Mouse (Mus musculus) left cerebral cortex, postnatal 25 days (tissue): Measurements from ENCODE around the gene Otulin. TPM values are rescaled to one million over a fixed set of nuclear protein-coding genes. Genes with fewer than 3 reads are reported as not detected.

ENCODE experiments used
- DNase-seq, 2 experiments: peaks; one replicate each; pipeline ENCODE4 v3.0.0; 2022; ENCODE audit warnings: low spot score in 2 of 2, mixed read lengths in 1 of 2
- intact Hi-C: fragments of 180-260 bp; cut with DNase I; formaldehyde crosslinking; loops from one replicate; pipeline ENCODE4 v1.15.1; 2025
- total RNA-seq, 2 experiments: library from RNA; stranded (reverse); gene quantifications; 2 replicates each; pipeline ENCODE4 v1.2.3; 2021

The Otulin gene
- total RNA-seq, 2 experiments from 2014 or later = 21.2 to 23.3 TPM

- DNase-seq = no peak
- intact Hi-C loops = no loop called here
Observed at GRCm38 (mm10) chr15:27623286-27623685, 7.2 kb downstream of the Otulin start.

GRCm38 (mm10) chr15:27620475-27621185 is 9.9 kb downstream of the Otulin start:
- intact Hi-C loops = no loop called here
- DNase-seq = no peak

GRCm38 (mm10) chr15:27619683-27620082 is 10.8 kb downstream of the Otulin start:
- no peak for DNase-seq
- intact Hi-C loops = no loop called here

- intact Hi-C loops = no loop called here
- no peak for DNase-seq
Observed at GRCm38 (mm10) chr15:27618778-27619533, 11.5 kb downstream of the Otulin start.

DNA sequence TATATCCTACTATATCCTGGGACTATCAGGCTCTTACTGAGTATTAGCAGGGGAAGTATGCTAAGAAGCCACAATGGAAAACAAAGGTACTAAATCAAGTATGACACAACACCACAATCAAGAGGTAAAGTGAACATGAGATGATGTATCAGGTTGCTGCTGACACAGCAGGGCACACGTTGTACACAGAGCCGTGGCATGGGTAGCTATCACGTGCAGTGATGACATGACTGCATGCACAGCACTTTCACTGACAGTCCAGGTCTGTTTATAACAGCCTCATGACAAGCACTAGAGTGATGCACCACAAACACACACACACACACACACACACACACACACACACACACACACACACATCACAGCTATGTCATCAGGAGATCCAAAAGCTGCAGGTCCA is 13.3 kb downstream of the Otulin start:
- intact Hi-C loops = no loop called here
- no peak for DNase-seq

DNA sequence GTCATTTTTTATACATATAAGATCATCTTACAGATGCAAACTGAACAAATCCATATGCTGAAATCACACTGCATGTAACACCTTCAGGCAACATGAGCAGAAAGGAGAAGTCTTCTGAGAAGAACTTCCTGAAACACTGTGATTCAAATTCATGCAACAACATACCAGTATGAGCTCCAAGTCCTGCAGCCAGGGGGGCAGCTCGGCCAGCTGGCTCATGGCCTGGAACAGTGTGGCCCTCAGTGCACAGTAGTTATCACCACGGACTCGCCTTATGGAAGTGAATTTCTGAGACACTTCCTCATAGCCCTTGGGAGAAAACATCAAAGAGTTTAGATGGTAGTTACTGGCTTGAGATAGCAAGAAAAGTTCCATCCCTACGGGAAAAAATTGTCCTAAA is 14.3 kb downstream of the Otulin start:
- no peak for DNase-seq
- intact Hi-C loops = no loop called here

GRCm38 (mm10) chr15:27613255-27613654 is 17.2 kb downstream of the Otulin start:
- DNase-seq = no peak
- intact Hi-C loops = loop anchor here (2.0 kb wide), 2 partner anchors 288 to 296 kb away; no protein-coding TSS in a partner anchor

DNA sequence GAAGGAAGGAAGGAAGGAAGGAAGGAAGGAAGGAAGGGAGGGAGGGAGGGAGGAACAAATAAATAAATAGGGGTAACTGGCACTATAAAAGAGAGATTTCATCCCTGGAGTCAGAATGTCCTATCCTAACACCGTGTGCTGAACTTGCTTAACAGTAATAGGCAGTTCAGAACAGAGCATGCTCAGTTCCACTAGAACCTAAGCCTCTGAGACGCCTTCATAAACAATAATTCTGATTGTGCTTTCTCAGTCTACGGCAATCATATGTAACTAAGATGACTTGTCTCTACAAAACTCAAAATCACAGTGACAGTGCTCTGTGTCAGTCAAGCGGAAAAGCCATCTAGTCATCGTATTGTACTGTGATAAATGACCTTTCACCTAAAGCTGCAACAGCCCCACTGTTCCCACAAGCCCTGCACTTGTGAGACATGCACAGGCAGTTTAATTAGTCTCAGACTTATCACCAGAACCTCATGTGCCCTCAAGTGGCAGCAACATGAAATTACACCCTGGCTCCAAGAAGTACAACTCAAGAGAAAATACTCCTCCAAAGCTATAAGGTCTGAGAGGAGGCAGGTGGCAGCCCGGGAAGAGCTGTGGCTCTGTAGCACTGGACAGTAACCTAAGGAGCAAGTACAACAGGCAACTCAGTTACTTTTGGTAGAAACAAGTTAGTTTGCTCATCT is 17.8 kb downstream of the Otulin start:
- DNase-seq = peak; percentile 71 to 82
- intact Hi-C loops = loop anchor here (2.0 kb wide), 2 partner anchors 288 to 296 kb away; no protein-coding TSS in a partner anchor

DNA sequence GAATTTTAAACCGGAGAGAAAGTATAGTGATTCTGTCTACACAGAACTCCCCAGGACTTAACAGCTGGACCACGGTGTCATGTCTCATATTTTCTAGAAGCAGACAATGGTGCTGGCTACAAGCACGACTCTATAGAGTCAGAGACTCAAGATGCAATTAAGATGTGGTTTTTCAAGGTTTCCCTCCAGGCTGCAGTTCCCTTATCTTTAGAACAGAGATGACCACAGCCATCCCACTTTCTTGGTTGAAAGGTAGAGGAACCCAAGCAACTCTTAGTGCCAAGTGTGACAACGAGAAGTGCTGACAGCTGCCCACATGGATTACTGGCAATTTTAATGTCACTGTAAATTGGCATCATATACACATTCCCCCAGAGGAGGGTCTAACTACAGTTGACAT is 20.9 kb downstream of the Otulin start:
- no peak for DNase-seq
- intact Hi-C loops = no loop called here

GRCm38 (mm10) chr15:27605252-27605651 is 25.2 kb downstream of the Otulin start:
- no peak for DNase-seq
- intact Hi-C loops = no loop called here

GRCm38 (mm10) chr15:27604558-27604957 is 25.9 kb downstream of the Otulin start:
- intact Hi-C loops = no loop called here
- DNase-seq = no peak

GRCm38 (mm10) chr15:27600524-27600923 is 30.0 kb downstream of the Otulin start:
- intact Hi-C loops = no loop called here
- no peak for DNase-seq

DNA sequence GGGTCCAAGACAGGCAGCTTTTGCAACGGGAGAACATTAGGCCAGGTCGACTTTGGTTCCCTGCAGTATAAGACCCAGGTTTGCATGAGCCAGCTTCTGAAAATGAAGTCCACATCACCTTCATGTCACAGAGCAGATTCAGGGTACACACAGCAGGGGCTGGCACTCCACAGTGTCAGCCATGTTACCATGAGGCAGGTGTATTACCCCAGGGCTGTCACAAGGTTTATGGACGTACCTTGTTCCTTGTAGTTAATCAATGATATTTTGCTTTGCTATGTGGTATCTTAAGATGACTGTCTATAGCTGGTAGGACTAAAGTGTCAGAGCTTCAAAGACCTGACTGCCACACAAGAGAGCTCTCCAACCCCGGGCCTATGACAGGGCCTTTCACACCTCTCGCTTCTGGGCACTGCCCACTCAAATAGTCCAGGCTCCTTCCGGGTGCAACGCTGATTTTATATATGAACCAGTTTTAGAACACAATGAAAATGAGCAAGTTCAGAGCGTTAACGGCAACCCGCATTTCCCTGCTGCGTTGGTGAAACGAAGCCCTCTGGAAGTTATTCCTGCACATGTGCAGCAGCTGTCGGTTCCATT is 31.6 kb downstream of the Otulin start:
- intact Hi-C loops = no loop called here

DNA sequence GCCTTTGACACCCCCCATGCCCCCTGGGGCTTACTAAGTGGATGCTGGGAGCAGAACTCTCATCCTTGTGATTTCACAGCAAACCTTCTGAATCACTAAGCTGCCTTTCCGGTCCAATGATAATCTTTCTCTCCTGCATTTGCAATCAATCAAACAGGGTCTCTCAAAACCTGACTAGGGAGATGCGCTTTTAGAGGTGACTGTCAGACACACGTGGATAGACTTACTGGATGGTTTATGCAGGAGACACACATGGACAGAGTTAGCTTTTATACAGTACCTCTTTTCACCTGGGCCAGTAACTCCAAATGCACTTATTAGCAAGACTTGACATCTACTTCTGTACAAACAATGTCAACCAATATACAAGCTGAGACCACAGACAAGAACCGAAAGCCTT is 33.0 kb downstream of the Otulin start:
- no peak for DNase-seq
- intact Hi-C loops = no loop called here

More for the DNA sequence above, 31.6 kb downstream of the Otulin start:
- no peak for DNase-seq

GRCm38 (mm10) chr15:27596463-27597140 is 33.9 kb downstream of the Otulin start:
- intact Hi-C loops = no loop called here
- DNase-seq = peak; percentile 67 to 92

DNA sequence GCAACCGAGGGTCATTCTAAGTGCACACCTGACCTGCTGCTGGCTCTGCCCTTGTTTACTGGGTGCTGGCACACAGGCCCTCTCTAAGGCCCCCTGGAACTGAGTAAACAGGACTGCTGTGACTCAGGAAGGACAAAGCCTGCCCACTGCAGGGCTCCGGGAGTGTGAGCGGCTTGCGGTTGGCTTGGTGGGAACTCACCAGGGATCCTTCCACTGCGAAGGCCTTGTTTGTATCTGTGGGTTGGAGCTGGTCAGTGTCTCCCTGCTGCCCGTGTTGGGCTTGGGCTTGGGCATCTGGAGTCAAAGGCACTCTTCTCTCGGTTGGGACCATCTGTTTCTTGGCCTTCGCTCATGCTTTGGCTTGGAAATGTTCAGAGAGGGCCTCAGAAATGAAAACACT is 34.9 kb downstream of the Otulin start:
- no peak for DNase-seq
- intact Hi-C loops = no loop called here

- intact Hi-C loops = no loop called here
- DNase-seq = no peak
Observed at GRCm38 (mm10) chr15:27594973-27595372, 35.5 kb downstream of the Otulin start.

- intact Hi-C loops = no loop called here
- DNase-seq = peak; percentile 58 to 72
Observed at GRCm38 (mm10) chr15:27593717-27594116, 36.8 kb downstream of the Otulin start.

DNA sequence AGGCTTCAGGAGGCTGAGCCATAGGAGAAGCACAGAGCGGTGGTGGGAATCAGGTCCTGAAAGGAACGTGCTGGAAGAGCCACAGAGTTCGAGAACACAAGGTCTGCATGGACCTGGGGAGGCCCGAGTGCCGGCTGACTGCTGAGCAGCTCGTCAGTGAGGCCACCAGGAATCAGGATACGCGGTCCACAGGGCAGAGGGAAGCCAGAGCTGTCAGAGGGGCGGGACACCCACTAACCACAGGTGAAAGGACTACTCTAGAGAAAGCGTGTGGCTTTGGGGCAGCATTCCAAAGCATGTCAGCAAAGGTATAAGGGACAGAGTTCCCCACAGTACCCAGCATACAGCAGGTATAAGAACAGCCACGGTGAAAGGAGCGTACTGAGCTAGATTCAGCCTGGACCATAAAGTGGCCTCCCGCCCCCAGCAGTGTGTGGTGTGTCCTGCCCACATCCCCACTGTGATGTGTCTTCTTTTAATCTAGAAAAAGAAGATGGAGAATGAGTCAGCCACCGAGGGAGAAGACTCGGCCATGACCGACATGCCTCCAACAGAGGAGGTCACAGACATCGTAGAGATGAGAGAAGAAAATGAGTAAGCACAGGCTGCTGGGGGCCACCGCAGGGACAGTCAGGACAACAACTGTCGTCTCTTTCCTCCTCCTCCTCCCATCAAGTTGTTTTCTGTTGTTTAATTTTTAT is 37.7 kb downstream of the Otulin start:
- intact Hi-C loops = no loop called here
- DNase-seq = peak in 1 of 2 experiments; percentile 61
